Mouse (Mus musculus) lung, adult 2 months (tissue): Measurements from ENCODE around the gene Rbm28. TPM values are rescaled to one million over a fixed set of nuclear protein-coding genes. Genes with fewer than 3 reads are reported as not detected.

Experiments
- DNase-seq: peaks from one replicate; pipeline ENCODE4 v3.0.0; 2022
- H3K4me1 ChIP-seq: fragments of 200-500 bp; 2 replicates; pipeline ENCODE4 v1.6.1; 2011; ENCODE audit warnings: low read length; ENCODE audit not compliant: control insufficient read depth, insufficient read depth
- H3K4me3 ChIP-seq: fragments of 200-500 bp; replicated peaks from 2 replicates; pipeline ENCODE3; 2011; ENCODE audit warnings: low read depth, mild to moderate bottlenecking, control low read depth, low read length; ENCODE audit errors: extremely low read depth
- CTCF ChIP-seq: fragments of 200-500 bp; IDR thresholded peaks from 2 replicates; pipeline ENCODE4 v1.5.1; 2011; ENCODE audit warnings: mild to moderate bottlenecking, low read length, control low read depth; ENCODE audit not compliant: insufficient read depth
- POLR2A ChIP-seq: fragments of 200-500 bp; IDR thresholded peaks from 2 replicates; pipeline ENCODE4 v1.6.1; 2011; ENCODE audit warnings: low read depth, mild to moderate bottlenecking, control low read depth, low read length, borderline replicate concordance; ENCODE audit errors: extremely low read depth
- WGBS: fragments of 180-500 bp; shearing (Covaris S2); methylation state at CpG from one replicate; pipeline ENCODE4 v1.1.7; 2018; 5-methylcytosine and 5-hydroxymethylcytosine counted together
- polyA plus RNA-seq: library from polyadenylated mRNA; depleted of rRNA; stranded (reverse); fragments of >200 nt; gene quantifications from 2 replicates; pipeline ENCODE4 v1.2.3, GENCODE M21; 2012

Gene Rbm28
- polyA plus RNA-seq, 1 experiment, result 10.8 TPM

DNA sequence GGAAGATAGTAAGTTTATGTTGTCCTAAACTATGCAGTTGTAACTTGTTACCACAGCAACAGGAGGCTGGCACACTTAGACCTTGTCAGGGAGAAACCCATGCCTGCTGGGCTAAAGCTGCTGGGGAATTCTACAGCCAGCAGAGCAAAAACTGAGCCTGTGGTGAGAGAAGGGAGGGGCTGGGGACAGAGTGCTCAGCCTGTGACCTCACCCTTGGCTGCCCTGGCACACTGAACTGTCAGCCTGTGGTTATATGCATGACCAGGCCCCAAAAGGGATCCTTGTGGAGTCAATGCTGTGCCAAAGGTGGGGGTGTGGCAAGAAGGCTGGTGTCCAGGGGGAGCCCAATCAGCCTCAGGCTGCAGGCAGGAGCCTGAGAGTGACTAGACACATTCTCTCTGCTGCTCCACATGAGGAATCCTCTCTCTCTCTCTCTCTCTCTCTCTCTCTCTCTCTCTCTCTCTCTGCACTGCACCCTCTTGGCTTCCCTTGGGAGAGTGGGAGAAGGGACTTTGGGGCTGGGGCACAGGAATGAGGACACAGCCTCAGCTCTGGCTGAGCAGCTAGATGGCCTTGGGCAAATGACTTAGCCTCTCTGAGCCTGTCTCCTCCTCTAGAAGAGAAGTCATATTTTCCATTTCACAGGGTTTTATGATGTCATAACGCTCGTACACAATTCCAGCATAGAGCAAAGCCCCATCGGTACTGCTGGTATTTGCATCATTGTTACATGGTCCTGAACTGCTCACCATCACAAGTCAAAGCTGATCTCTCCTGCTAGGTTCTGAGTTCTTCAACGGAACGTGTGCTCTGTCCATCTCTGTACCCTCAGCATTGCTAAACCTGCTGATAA, 31.3 kb upstream of the Rbm28 start:
- TF ChIP-seq CTCF, result no peak
- TF ChIP-seq POLR2A, result no peak
- Histone ChIP-seq H3K4me1 (0 out of 2 replicates have a peak, but pooled peaks cover 6% of the 10 kb centered on the region), H3K4me3 (no peak overlapping the region)
- no peak for DNase-seq
- 81% methylated on average over 5 of the region's 5 CpGs for WGBS

DNA sequence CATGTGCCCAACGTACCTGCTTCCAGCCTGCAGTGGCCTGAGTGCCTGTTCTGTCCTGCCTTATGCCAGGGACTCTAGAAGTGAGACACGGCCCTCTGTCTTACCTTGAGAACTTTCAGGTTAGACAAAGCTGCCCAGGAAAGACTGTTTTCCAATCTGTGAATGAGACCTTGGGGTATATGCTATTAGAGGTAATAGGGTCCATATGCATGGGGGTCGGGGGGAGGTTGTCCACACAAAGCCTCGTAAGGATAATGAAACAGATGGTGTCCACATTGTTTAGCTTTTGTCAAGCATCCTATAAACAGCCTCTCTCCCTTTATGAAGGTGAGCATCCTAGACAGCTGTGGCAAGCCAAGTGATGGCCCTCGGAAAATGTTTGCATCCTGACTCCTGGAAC, 30.3 kb upstream of the Rbm28 start:
- 83% methylated on average over 5 of the region's 5 CpGs for WGBS
- Histone ChIP-seq H3K4me1 (0 out of 2 replicates have a peak, but pooled peaks cover 6% of the 10 kb centered on the region), H3K4me3 (no peak overlapping the region)
- TF ChIP-seq CTCF (no peak), POLR2A (no peak)
- DNase-seq, result peak; percentile 1

DNA sequence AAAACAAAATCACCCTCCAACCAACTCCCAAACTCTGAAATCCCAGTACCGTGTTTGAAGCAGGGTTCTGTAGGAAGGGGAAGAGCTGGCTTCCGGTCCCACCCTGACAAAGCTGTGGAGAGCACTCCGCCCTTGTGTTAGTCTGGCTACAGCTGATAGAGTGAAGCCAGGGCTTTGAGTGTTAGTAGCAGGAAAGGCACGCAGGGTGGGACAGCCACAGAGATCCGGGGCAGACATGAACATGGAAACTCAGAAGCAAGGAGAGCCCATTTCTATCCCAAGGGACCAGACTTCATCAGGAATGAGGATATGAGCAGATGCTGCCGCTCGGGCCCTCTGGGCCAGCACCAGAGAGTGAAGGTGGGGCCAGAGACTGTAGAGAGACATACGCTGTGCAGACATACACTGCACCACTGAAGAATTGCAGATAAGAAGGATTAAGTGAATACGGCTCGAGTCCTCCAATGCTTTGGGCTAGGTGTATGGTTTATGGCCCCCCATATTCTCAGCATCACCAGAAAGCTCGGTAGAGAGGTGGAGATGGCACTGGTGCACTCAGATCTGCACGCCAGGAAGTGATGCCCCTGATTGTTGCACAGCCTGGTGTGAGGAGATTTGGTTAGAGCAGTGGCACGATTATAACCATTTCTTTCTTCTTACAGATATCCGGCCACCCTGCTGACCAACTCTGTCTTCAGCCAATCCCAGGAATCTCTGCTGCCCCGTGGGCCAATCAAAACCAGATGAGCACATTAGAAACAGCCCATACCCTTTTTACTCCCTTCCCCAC, 29.4 kb upstream of the Rbm28 start:
- Histone ChIP-seq H3K4me1 (0 out of 2 replicates have a peak, but pooled peaks cover 6% of the 10 kb centered on the region), H3K4me3 (peak overlapping the region; percentile 19)
- TF ChIP-seq POLR2A (peak; percentile 46; the same call in 1 of the 2 replicates), CTCF (no peak)
- WGBS, result 42% methylated on average over 15 of the region's 15 CpGs
- peak; percentile 28 for DNase-seq

DNA sequence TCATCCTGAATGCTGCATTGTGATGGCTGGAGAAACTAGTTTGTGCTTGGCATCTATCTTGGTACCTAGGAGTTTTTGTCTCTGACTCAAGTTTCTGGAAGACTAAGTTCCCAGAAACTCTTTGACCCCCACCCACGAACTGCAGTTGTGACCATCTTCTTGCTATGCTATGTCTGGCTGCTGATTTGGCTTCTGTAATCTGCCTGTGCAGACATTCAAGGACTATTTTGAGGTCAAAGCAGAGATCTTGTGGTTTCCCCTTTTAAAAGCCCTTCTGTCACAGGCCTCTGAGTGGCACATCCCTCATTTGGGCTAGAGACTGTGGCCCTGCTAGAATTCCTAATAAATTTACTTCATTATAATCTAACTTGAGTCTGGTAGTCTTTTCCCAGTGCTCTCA, 23.1 kb upstream of the Rbm28 start:
- DNase-seq, result no peak
- Histone ChIP-seq H3K4me1 (no peaks in the 10 kb centered on the region), H3K4me3 (no peak overlapping the region)
- WGBS, result 78% methylated on average over 1 of the region's 1 CpGs
- TF ChIP-seq CTCF (no peak), POLR2A (no peak)

DNA sequence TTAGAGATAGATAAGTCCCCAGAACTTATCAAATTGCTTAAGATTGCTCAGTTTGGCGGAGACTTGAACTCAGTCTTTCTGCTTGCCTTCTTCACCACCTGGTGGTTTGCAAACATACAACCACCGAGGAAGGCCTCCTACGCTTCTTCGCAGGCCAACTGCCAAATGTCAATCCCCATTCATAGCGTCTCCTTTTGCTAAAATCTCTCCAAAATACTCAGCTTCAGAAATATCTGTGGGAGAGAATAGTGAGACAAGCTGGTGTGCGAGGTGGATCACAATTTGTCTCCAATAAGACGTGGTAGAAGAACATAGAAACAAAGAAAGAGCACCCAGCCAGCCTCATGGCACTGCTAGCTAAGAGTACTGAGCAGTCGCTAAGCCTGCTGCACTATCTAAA, 15.0 kb upstream of the Rbm28 start:
- DNase-seq, result peak; percentile 2
- 64% methylated on average over 8 of the region's 8 CpGs for WGBS

DNA sequence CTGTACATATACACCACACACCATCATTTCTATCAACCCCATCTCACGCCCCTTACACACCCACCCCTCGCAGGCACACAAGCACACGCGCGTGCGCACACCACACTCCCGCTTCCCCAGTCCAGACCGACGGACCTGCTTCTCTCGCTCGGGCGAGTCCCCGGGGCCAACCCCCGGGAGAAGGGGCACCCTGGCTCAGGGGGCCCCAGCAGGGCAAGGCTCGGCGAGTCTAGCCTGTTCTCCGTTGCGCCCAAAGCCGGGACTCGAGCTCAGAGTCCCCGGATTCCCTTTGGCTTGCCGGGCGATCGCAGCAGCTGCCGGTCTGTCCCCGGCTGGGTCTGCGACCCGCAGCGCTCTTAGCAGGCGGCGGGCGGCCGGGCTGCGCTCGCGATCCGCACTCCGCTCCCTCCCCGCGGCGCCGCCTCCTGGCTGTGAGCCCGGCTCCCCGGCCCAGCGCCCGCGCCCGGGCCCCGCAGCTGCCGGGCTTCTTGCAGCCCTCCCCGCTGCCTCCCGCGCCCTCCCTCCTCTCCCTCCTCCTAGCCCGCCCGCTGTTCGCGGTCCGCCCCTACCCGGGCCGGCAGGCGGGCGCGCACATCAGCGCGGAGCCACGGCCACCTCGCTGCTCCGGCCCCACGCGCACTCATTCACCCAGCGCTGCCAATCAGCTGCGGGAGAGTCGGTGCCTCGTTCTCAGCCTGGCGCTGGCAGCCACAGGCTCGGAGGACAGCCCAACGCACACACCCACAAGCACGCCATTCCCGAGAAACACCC, 14.3 kb upstream of the Rbm28 start, which contains the start of gene Prrt4:
Prrt4 (minus strand) TSS at position 697 of the 771 bp plus-strand sequence.
- WGBS, result 2% methylated on average over 79 of the region's 79 CpGs
- no peak for TF ChIP-seq POLR2A
- no peak for TF ChIP-seq CTCF
- Histone ChIP-seq H3K4me1 (no peaks in the 10 kb centered on the region), H3K4me3 (peak within 1 kb of the TSS; percentile 45)
- DNase-seq, result peak; percentile 48

More for the DNA sequence above, 15.0 kb upstream of the Rbm28 start:
- Histone ChIP-seq H3K4me1 (no peaks in the 10 kb centered on the region), H3K4me3 (no peak overlapping the region)
- TF ChIP-seq POLR2A, result no peak
- no peak for TF ChIP-seq CTCF

DNA sequence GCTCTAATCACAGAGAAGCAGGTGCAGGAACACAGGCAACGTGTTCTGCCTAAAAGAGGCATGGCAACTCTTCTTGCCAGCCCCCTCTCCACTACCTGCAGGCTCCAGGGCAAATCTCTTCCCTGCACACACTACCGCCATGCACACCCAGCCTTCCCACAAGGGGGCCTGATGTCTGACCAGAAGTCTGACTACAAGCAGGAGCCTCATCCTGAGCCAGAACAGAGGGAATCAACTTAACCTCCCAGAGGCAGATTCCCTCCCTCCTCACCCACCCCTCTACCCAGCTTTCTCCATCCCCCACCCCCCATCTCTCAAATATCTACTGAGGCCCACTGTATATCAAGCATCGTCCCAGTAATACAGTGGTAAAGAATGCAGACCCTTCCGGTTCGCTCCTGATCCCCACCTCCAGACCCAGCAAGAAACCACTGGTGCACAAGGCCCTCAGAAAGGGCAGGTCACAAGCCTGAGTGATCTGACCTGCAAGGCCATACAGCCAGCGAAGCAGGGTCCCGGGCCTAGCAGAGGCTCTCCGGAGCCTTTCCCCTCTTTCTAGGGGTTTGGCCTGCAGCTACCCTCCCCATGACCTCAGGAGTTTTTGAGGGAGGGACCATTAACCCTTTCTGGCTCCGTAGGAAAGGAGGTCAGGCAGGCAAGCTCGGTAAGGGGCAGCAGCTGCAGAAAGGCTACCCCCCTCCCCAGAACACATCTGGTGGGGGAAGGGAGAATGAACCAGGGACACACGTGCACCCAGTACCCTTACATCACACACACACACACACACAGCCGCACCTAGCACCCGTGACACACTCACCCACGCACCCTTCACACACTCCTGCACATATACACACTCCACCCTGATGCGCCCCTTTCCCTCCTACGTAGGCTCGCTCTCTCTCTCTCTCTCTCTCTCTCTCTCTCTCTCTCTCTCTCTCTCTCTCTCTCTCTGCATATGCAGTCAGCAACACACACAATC, 13.4 kb upstream of the Rbm28 start:
- Histone ChIP-seq H3K4me3 (no peak overlapping the region), H3K4me1 (no peaks in the 10 kb centered on the region)
- 55% methylated on average over 17 of the region's 17 CpGs for WGBS
- TF ChIP-seq CTCF, result no peak
- TF ChIP-seq POLR2A, result no peak
- DNase-seq, result peak; percentile 2

DNA sequence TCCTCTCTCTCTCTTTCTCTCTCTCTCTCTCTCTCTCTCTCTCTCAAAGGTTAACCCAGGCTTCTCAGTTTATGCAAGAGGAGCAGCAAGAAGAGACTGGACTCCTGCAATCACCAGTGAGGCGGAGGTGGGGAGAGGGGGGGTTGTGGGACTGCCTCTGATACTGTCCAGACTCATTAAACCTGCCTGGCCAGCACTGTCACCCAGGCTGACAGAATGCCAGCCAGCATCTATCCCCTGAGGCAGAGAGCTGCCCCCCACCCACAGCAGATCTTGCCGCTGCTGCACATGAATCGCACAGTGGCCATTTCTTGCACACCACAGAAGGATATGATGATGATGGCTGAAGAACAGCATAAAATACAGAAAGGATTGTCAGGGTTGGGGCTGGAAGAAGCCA, 10.3 kb upstream of the Rbm28 start:
- DNase-seq, result no peak
- TF ChIP-seq POLR2A (no peak), CTCF (no peak)
- WGBS, result 88% methylated on average over 3 of the region's 3 CpGs
- Histone ChIP-seq H3K4me3 (no peak overlapping the region), H3K4me1 (no peaks in the 10 kb centered on the region)
